Mouse (Mus musculus): Measurements from ENCODE around the gene Tcam1.

DNA sequence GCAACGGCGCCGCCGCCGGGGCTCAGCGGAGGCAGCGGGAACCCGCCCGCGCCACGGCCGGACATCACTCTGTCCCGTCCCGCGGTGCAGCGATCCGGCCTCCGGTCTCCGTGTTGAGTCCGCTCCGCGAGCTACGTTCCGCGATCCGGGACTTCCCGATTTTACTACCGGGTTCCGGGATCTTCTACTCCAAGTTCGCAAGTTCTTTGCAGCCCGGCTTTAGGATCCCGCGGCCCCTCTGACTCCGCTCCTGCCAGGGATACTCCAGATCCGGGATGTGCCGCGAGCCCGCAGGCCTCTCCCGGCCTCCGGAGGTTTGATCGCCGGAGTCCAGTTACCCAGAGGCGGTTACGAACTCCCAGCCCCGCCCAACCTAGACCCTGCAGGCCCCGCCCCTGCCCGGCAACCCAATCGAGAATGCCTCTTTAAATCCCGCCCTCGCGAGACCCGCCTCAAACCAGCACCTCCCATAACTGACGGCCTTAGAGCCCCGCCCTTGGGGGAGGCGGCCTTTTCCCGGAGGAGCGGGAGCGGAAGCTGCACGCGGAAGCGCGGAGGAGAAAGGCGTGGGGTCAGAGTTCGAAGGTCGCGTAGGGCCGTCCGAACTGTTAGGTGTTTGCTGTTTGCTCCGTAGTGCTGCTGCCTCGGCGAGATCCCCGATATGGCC is 3.7 kb upstream of the Tcam1 start, which contains the start of gene Smarcd2:
- peak; percentile 62 for TF ChIP-seq POLR2A (IDR thresholded peaks at IDR 0.05; ENCODE audit: insufficient read depth, low read length)
- TF ChIP-seq CTCF (IDR thresholded peaks at IDR 0.05; ENCODE audit: low read depth, low read length) = no peak
- no peak for TF ChIP-seq EP300 (IDR thresholded peaks at IDR 0.05; ENCODE audit: insufficient read depth, low read depth, low read length)

Data from ES-Bruce4 (cell line).